Mouse (Mus musculus): ENCODE measurements around the gene Arhgap15. TPM values are rescaled to one million over a fixed set of nuclear protein-coding genes. Genes with fewer than 3 reads are reported as not detected.
A peak's percentile ranks its signal among the peaks of the same experiment; 100 is the strongest.

Gene Arhgap15
- polyA plus RNA-seq, 1 experiment from 2014 or later = 0.86 TPM

DNA sequence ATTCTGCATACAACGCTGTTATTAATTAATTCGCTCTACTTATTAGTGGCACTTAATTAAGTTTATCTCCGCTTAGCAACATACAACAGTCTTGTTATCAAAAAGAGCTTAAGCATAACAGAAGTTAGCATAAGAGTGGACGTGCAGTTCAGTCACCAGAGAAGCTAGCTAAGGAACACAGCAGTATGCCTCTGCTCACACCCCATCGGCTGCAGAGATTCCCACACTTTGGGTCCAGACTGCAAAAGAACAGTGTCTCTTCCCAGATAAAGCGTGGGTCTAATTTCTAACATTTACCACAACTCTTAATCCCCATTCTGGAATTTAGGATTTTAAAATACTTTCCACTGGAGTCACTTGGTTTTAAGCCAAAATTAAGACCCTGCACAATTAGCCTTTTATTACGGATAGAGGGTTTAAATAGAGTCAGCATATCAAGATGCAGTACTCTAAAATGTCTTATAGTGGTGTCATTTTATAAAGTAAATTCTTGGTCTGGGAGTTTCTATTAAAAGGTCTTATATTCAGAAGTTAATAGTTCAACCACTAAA lies 400.0 kb downstream of the Arhgap15 start:
- DNase-seq = peak; percentile 74
- Histone ChIP-seq H3K4me2 (no peak overlapping the region), H3K27ac (ENCODE audit: low read depth) (peak overlapping the region; percentile 93), H3K36me3 (ENCODE audit: insufficient read depth) (no peaks in the 10 kb centered on the region), H3K4me3 (ENCODE audit: low read depth, low read length) (no peak overlapping the region), H3K9ac (no peak overlapping the region), H3K27me3 (ENCODE audit: insufficient read depth, low read length) (no peaks in the 10 kb centered on the region), H3K9me3 (ENCODE audit: low read depth, low read length) (no peaks in the 10 kb centered on the region), H3K4me1 (ENCODE audit: insufficient read depth) (peaks cover 14% of the 10 kb centered on the region; the same call in 1 of the 2 replicates)
- WGBS = 36% methylated on average over 7 of the region's 7 CpGs
- no peak; the same call in 1 of the 2 replicates for ATAC-seq (ENCODE audit: insufficient read depth)
- no peak for TF ChIP-seq CTCF (IDR thresholded peaks at IDR 0.05; ENCODE audit: low read depth)

DNA sequence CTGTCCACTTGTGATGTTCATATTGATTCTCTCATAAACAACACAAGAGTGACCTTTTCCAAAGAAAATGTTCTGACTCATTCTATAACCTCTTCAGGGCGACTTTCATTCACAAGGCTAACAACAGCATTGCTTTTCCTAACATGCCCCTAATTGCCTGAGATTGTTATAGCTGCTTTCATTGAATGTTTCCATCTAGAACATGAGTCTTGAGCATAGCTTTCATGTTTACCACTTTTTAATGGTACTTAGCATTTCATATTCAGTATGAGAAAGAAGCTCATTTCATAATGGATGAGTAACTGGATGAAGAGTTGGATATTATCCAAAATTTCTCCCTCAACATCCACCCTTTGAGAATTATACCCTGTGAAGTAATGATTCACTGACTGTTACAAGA lies 403.7 kb downstream of the Arhgap15 start:
- Histone ChIP-seq H3K4me3 (ENCODE audit: low read depth, low read length) (no peak overlapping the region), H3K27me3 (ENCODE audit: insufficient read depth, low read length) (no peaks in the 10 kb centered on the region), H3K36me3 (ENCODE audit: insufficient read depth) (no peaks in the 10 kb centered on the region), H3K9me3 (ENCODE audit: low read depth, low read length) (no peaks in the 10 kb centered on the region), H3K27ac (ENCODE audit: low read depth) (no peak overlapping the region), H3K4me2 (no peak overlapping the region), H3K4me1 (ENCODE audit: insufficient read depth) (peaks cover 5% of the 10 kb centered on the region; the same call in 1 of the 2 replicates), H3K9ac (no peak overlapping the region)
- ATAC-seq (ENCODE audit: insufficient read depth) = no peak
- no peak for DNase-seq
- TF ChIP-seq CTCF (IDR thresholded peaks at IDR 0.05; ENCODE audit: low read depth) = no peak
- WGBS = 84% methylated on average over 1 of the region's 1 CpGs

DNA sequence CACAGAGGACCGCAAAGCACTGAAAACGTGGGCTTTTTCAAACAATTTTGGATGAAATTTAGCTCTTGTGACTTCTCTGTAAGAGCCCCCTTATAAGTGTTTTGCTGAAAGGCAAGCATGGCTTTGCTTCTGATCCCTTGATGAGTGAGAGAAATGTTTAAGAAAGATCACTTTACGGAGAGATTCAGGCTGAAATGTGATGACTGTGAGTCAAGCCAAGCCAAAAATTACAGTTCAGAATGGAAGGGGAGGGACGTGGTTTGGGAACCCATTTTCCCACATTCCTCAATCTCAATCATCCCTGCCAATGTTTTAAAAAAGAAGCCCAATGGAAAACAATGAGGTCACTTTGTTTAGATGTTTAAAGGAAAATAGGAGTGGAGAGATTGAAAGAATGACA lies 411.7 kb downstream of the Arhgap15 start:
- Histone ChIP-seq H3K36me3 (ENCODE audit: insufficient read depth) (no peaks in the 10 kb centered on the region), H3K9me3 (ENCODE audit: low read depth, low read length) (no peaks in the 10 kb centered on the region), H3K27me3 (ENCODE audit: insufficient read depth, low read length) (no peaks in the 10 kb centered on the region), H3K4me1 (ENCODE audit: insufficient read depth) (no peaks in the 10 kb centered on the region), H3K4me2 (no peak overlapping the region), H3K27ac (ENCODE audit: low read depth) (no peak overlapping the region), H3K9ac (no peak overlapping the region), H3K4me3 (ENCODE audit: low read depth, low read length) (no peak overlapping the region)
- 52% methylated on average over 4 of the region's 4 CpGs for WGBS
- ATAC-seq (ENCODE audit: insufficient read depth) = no peak
- peak; percentile 47 for DNase-seq
- no peak for TF ChIP-seq CTCF (IDR thresholded peaks at IDR 0.05; ENCODE audit: low read depth)

DNA sequence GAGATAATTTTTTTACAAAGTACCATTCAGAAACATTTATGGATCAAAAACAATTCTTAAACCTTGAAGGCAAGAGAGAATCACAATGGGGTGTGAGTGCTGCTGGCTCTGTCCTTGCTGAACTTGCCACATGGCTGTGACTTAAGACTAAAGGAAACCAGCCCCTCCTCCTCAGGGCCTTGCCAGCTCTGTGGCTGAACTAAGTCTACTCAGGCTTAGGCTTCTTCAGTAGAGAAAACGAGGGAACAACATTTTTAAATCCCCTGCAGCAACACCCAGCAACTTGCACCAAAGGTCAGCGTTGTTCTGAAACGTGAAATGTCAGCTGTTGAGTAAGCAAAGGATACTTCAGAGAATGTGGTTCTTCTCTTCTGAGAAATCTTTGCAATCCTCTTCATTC lies 417.2 kb downstream of the Arhgap15 start:
- peak; percentile 19 for DNase-seq
- H3K9me3 ChIP-seq (ENCODE audit: low read depth, low read length) = no peaks in the 10 kb centered on the region
- no peak overlapping the region for H3K9ac ChIP-seq
- no peak overlapping the region for H3K4me3 ChIP-seq (ENCODE audit: low read depth, low read length)
- no peak for TF ChIP-seq CTCF (IDR thresholded peaks at IDR 0.05; ENCODE audit: low read depth)
- no peaks in the 10 kb centered on the region for H3K27me3 ChIP-seq (ENCODE audit: insufficient read depth, low read length)
- no peaks in the 10 kb centered on the region for H3K36me3 ChIP-seq (ENCODE audit: insufficient read depth)
- no peak overlapping the region for H3K27ac ChIP-seq (ENCODE audit: low read depth)
- no peak overlapping the region for H3K4me2 ChIP-seq
- ATAC-seq (ENCODE audit: insufficient read depth) = no peak
- no peaks in the 10 kb centered on the region for H3K4me1 ChIP-seq (ENCODE audit: insufficient read depth)
- 27% methylated on average over 3 of the region's 3 CpGs for WGBS

DNA sequence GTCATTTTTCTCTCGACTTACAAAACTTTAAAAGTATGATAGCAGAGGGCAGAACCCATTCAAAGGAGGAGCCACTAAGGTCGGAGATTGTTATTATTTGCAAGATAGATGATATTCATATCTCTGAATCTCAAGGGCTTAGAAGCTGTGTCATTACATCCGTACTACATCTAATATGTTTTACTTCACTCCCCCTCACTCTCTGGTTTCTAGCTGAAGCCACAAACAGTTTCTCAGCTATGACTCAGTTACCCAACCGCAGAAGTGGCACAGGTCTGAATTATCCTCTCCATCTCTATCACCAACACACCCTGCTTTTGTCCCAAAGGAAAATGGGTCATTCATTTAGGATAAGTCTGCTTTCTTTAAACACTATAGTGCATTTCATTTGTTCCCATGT lies 418.1 kb downstream of the Arhgap15 start:
- 77% methylated on average over 4 of the region's 4 CpGs for WGBS

DNA sequence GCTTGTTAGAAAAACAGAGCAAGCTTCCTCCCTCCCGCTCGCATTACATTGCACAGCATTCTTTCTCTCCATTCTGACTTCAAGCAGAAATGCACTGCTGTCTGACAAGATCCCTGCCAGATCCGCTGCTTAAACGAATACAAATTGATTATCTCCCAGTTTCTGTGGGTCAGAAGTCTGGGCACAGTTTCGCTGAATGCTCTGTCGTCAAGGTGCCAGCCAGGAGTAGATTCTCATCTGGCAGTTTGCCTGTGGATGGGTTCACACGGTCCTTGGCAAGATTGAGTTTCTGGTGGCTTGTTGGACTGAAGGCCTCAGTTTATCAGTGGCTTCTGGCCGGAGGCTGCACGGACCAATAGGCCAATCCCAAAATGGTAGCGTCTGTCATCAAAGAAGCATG lies 435.9 kb downstream of the Arhgap15 start:
- ATAC-seq (ENCODE audit: insufficient read depth) (no peak), DNase-seq (no peak)
- Histone ChIP-seq H3K4me2 (no peak overlapping the region), H3K4me3 (ENCODE audit: low read depth, low read length) (no peak overlapping the region), H3K27me3 (ENCODE audit: insufficient read depth, low read length) (no peaks in the 10 kb centered on the region), H3K9ac (no peak overlapping the region), H3K36me3 (ENCODE audit: insufficient read depth) (no peaks in the 10 kb centered on the region), H3K4me1 (ENCODE audit: insufficient read depth) (no peaks in the 10 kb centered on the region), H3K9me3 (ENCODE audit: low read depth, low read length) (no peaks in the 10 kb centered on the region), H3K27ac (ENCODE audit: low read depth) (no peak overlapping the region)
- TF ChIP-seq CTCF (IDR thresholded peaks at IDR 0.05; ENCODE audit: low read depth) = no peak
- 67% methylated on average over 10 of the region's 10 CpGs for WGBS

More for the DNA sequence above, 418.1 kb downstream of the Arhgap15 start:
- ATAC-seq (ENCODE audit: insufficient read depth) (no peak), DNase-seq (no peak)
- Histone ChIP-seq H3K4me1 (ENCODE audit: insufficient read depth) (no peaks in the 10 kb centered on the region), H3K27me3 (ENCODE audit: insufficient read depth, low read length) (no peaks in the 10 kb centered on the region), H3K9me3 (ENCODE audit: low read depth, low read length) (no peaks in the 10 kb centered on the region), H3K36me3 (ENCODE audit: insufficient read depth) (no peaks in the 10 kb centered on the region), H3K27ac (ENCODE audit: low read depth) (no peak overlapping the region), H3K4me3 (ENCODE audit: low read depth, low read length) (no peak overlapping the region), H3K4me2 (no peak overlapping the region), H3K9ac (no peak overlapping the region)
- no peak for TF ChIP-seq CTCF (IDR thresholded peaks at IDR 0.05; ENCODE audit: low read depth)

DNA sequence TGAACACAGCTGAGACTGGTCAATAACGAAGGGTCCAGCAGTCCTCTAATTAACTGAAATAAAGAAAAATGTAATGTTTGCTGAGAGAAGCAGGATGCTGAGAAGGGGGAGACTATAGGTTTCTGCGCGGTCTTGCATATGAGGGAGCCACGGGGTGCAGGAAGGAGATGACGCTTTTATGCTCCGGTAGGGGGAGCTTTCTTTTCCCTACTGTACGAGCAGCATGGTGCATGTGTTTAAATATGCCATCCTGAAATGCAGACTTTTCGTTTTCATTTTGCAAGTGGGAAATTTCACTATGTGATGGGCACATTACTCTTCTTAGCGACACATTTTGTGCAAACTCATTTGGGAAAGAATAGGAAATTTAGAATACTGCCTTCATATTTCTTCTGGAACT lies 442.1 kb downstream of the Arhgap15 start:
- Histone ChIP-seq H3K9ac (no peak overlapping the region), H3K4me2 (no peak overlapping the region), H3K9me3 (ENCODE audit: low read depth, low read length) (no peaks in the 10 kb centered on the region), H3K36me3 (ENCODE audit: insufficient read depth) (no peaks in the 10 kb centered on the region), H3K4me1 (ENCODE audit: insufficient read depth) (no peaks in the 10 kb centered on the region), H3K4me3 (ENCODE audit: low read depth, low read length) (no peak overlapping the region), H3K27me3 (ENCODE audit: insufficient read depth, low read length) (no peaks in the 10 kb centered on the region), H3K27ac (ENCODE audit: low read depth) (no peak overlapping the region)
- DNase-seq (no peak), ATAC-seq (ENCODE audit: insufficient read depth) (no peak)
- TF ChIP-seq CTCF (IDR thresholded peaks at IDR 0.05; ENCODE audit: low read depth) = no peak
- WGBS = 86% methylated on average over 9 of the region's 9 CpGs

DNA sequence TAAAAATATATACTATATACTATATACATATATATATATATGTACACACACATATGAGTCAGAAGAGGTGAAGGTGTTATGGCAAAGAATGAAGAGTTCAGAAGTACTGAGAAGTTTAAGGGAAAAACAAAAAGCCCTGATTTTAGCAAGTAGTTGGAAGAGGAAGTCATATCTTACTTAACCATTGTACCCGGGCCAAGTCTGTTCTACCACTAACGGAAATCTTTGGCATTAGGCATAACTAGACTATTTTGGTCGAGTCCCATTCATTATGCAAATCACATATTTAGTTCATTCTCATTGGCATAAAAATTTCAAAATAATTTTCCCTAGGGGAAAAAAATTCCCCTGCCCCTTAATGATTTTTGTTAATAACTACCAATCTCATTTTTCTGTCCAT lies 443.4 kb downstream of the Arhgap15 start:
- Histone ChIP-seq H3K27ac (ENCODE audit: low read depth) (no peak overlapping the region), H3K36me3 (ENCODE audit: insufficient read depth) (no peaks in the 10 kb centered on the region), H3K27me3 (ENCODE audit: insufficient read depth, low read length) (no peaks in the 10 kb centered on the region), H3K9me3 (ENCODE audit: low read depth, low read length) (no peaks in the 10 kb centered on the region), H3K4me3 (ENCODE audit: low read depth, low read length) (no peak overlapping the region), H3K4me1 (ENCODE audit: insufficient read depth) (no peaks in the 10 kb centered on the region), H3K9ac (no peak overlapping the region), H3K4me2 (no peak overlapping the region)
- WGBS = 74% methylated on average over 3 of the region's 3 CpGs
- no peak for ATAC-seq (ENCODE audit: insufficient read depth)
- no peak for DNase-seq
- no peak for TF ChIP-seq CTCF (IDR thresholded peaks at IDR 0.05; ENCODE audit: low read depth)
